ENCODE assay signal across 20 mouse cellular contexts in genomic region chr17:85626091-85626860, GRCm38 (mm10). TPM values are rescaled to one million over a fixed set of nuclear protein-coding genes. Genes with fewer than 3 reads are reported as not detected.
DNase-seq lines count a peak whose midpoint lies in the region; ATAC-seq lines count a peak whose summit lies in the region.
"Had no signal": no experiment of that assay in that cellular context is flagged by ENCODE, and none has a peak within 500 bp of the region (broad histone marks: within the 10 kb centered on the region; RNA-seq: fewer than 3 reads in every experiment).

No protein-coding gene starts in this region.

- WGBS in hindbrain, embryonic 11.5 days: 2% methylated on average over 14 of the region's 14 CpGs
- WGBS in hindbrain, embryonic 14.5 days: 3% methylated on average over 14 of the region's 14 CpGs
- WGBS in forebrain, embryonic 11.5 days: 26% methylated on average over 14 of the region's 14 CpGs
- 15% methylated on average over 14 of the region's 14 CpGs for WGBS in midbrain, embryonic 11.5 days

- H3K4me1 ChIP-seq in hindbrain, embryonic 11.5 days (replicated peaks; ENCODE audit: control insufficient read depth, insufficient read depth, low read length): peaks cover 4% of the 10 kb centered on the region; the same call in 1 of the 2 replicates
- peaks cover 6% of the 10 kb centered on the region; the same call in 1 of the 2 replicates for H3K4me1 ChIP-seq in hindbrain, embryonic 14.5 days (replicated peaks; ENCODE audit: control insufficient read depth, insufficient read depth, low read length)
- H3K4me1 ChIP-seq in forebrain, embryonic 11.5 days (replicated peaks; ENCODE audit: control insufficient read depth, insufficient read depth, low read length): peaks cover 22% of the 10 kb centered on the region
- H3K4me1 ChIP-seq in midbrain, embryonic 11.5 days (ENCODE audit: control insufficient read depth, insufficient read depth, low read length): peaks cover 4% of the 10 kb centered on the region; the same call in 1 of the 2 replicates

- intact Hi-C loops in left cerebral cortex, postnatal 14 days (cut with DNase I): no loop called here

- no peak overlapping the region for H3K9ac ChIP-seq in hindbrain, embryonic 11.5 days (ENCODE audit: low read depth, low read length)
- no peak overlapping the region for H3K9ac ChIP-seq in hindbrain, embryonic 14.5 days
- peak overlapping the region; percentile 65 for H3K9ac ChIP-seq in forebrain, embryonic 11.5 days (ENCODE audit: low read length)
- peak overlapping the region; percentile 30; the same call in 1 of the 2 replicates for H3K9ac ChIP-seq in midbrain, embryonic 11.5 days (ENCODE audit: low read length)

- H3K27me3 ChIP-seq in hindbrain, embryonic 11.5 days (ENCODE audit: control insufficient read depth, insufficient read depth, low read length): peaks cover 85% of the 10 kb centered on the region
- peaks cover 98% of the 10 kb centered on the region for H3K27me3 ChIP-seq in hindbrain, embryonic 14.5 days (ENCODE audit: control insufficient read depth, insufficient read depth, low read length)
- H3K27me3 ChIP-seq in forebrain, embryonic 11.5 days (ENCODE audit: control insufficient read depth, insufficient read depth, low read length): peaks cover 45% of the 10 kb centered on the region
- H3K27me3 ChIP-seq in midbrain, embryonic 11.5 days (ENCODE audit: control insufficient read depth, insufficient read depth, low read length): peaks cover 91% of the 10 kb centered on the region
- H3K27me3 ChIP-seq: CH12.LX had no signal

- no peak overlapping the region for H3K4me3 ChIP-seq in hindbrain, embryonic 11.5 days (ENCODE audit: low read depth, low read length)
- no peak overlapping the region for H3K4me3 ChIP-seq in hindbrain, embryonic 14.5 days (replicated peaks; ENCODE audit: low read length)
- peak overlapping the region; percentile 65 for H3K4me3 ChIP-seq in forebrain, embryonic 11.5 days (ENCODE audit: low read depth, low read length)
- H3K4me3 ChIP-seq in midbrain, embryonic 11.5 days (ENCODE audit: low read depth, low read length): peak overlapping the region; percentile 10; the same call in 1 of the 2 replicates

- H3K27ac ChIP-seq in hindbrain, embryonic 11.5 days (ENCODE audit: low read depth, low read length): no peak overlapping the region
- no peak overlapping the region for H3K27ac ChIP-seq in hindbrain, embryonic 14.5 days
- 0 out of 2 replicates have a peak overlapping the region, but pooled peaks have one; percentile 6 for H3K27ac ChIP-seq in forebrain, embryonic 11.5 days (ENCODE audit: low read depth, low read length)
- no peak overlapping the region for H3K27ac ChIP-seq in midbrain, embryonic 11.5 days (ENCODE audit: low read depth, low read length)
- H3K27ac ChIP-seq: hindbrain, postnatal 0 days had no signal

- no peak for ATAC-seq in hindbrain, embryonic 11.5 days (ENCODE audit: low FRiP score)
- ATAC-seq in hindbrain, embryonic 14.5 days (ENCODE audit: low FRiP score): no peak
- no peak for ATAC-seq in forebrain, embryonic 11.5 days (replicated peaks; ENCODE audit: low FRiP score)
- no peak for ATAC-seq in midbrain, embryonic 11.5 days (ENCODE audit: low FRiP score)
- ATAC-seq: hindbrain, postnatal 0 days had no signal

- no peaks in the 10 kb centered on the region for H3K36me3 ChIP-seq in hindbrain, embryonic 11.5 days (ENCODE audit: control insufficient read depth, insufficient read depth, low read length)
- H3K36me3 ChIP-seq in hindbrain, embryonic 14.5 days (replicated peaks; ENCODE audit: control insufficient read depth, insufficient read depth): no peaks in the 10 kb centered on the region
- no peaks in the 10 kb centered on the region for H3K36me3 ChIP-seq in forebrain, embryonic 11.5 days (ENCODE audit: control insufficient read depth, insufficient read depth, low read length)
- H3K36me3 ChIP-seq in midbrain, embryonic 11.5 days (ENCODE audit: control insufficient read depth, insufficient read depth, low read length): no peaks in the 10 kb centered on the region

- no peak overlapping the region for H3K4me2 ChIP-seq in hindbrain, embryonic 11.5 days (replicated peaks; ENCODE audit: low read depth, low read length)
- H3K4me2 ChIP-seq in hindbrain, embryonic 14.5 days (replicated peaks): no peak overlapping the region
- H3K4me2 ChIP-seq in forebrain, embryonic 11.5 days (ENCODE audit: low read depth, low read length, severe bottlenecking): peak overlapping the region; percentile 71
- H3K4me2 ChIP-seq in midbrain, embryonic 11.5 days: peak overlapping the region; percentile 23
- H3K4me2 ChIP-seq: heart, embryonic 11.5 days had no signal

- DNase-seq in hindbrain, embryonic 11.5 days (ENCODE audit: low spot score): peak; percentile 49
- DNase-seq in hindbrain, embryonic 14.5 days (ENCODE audit: low spot score): no peak
- peak; percentile 52 for DNase-seq in forebrain, embryonic 11.5 days (ENCODE audit: low spot score)
- DNase-seq in midbrain, embryonic 11.5 days (ENCODE audit: low spot score, missing footprints): peak; percentile 91
- DNase-seq in retina, postnatal 1 day: peak; percentile 89
- DNase-seq in left cerebral cortex, postnatal 14 days (ENCODE audit: low spot score in 2 of 2): no peak
- DNase-seq in urinary bladder, postnatal 14 days (ENCODE audit: low spot score): no peak
- DNase-seq in lung, postnatal 14 days: no peak
- DNase-seq: adrenal gland, postnatal 10 days; cerebellum, adult 11-12 months; gastrocnemius, postnatal 25 days; heart, postnatal 14 days; kidney, adult 2 months; kidney, postnatal 14 days; lung, postnatal 36 days; thymus, postnatal 36 days had no signal

- no peaks in the 10 kb centered on the region for H3K9me3 ChIP-seq in hindbrain, embryonic 11.5 days (ENCODE audit: control insufficient read depth, low read length)
- H3K9me3 ChIP-seq in hindbrain, embryonic 14.5 days (ENCODE audit: control insufficient read depth, low read length): no peaks in the 10 kb centered on the region
- no peaks in the 10 kb centered on the region for H3K9me3 ChIP-seq in forebrain, embryonic 11.5 days (ENCODE audit: control insufficient read depth, low read length)
- no peaks in the 10 kb centered on the region for H3K9me3 ChIP-seq in midbrain, embryonic 11.5 days (ENCODE audit: control insufficient read depth, low read length)

RNA-seq across cellular contexts. Expression of gene Six3, which starts 12.9 kb away (rescaled TPM):
- 0.09 and 0.18 TPM in 2 replicates for polyA plus RNA-seq in hindbrain, embryonic 11.5 days (2014; fragmentation: Nextera tagmentation; extraction: Ambion mirVana)
- polyA plus RNA-seq in hindbrain, embryonic 14.5 days (2014; fragmentation: Nextera tagmentation; extraction: Ambion mirVana): 0.52 TPM in 1 of 2 replicates, not detected in the other
- 17.1 and 17.5 TPM in 2 replicates for polyA plus RNA-seq in forebrain, embryonic 11.5 days (2014; fragmentation: Nextera tagmentation; extraction: Ambion mirVana)
- 6.7 and 10.7 TPM in 2 replicates for polyA plus RNA-seq in midbrain, embryonic 11.5 days (2014; fragmentation: Nextera tagmentation; extraction: Ambion mirVana)
- 1 to 10 TPM; 1.3 to 2.7 TPM for total RNA-seq in left cerebral cortex, postnatal 14 days (2021)
- total RNA-seq: adrenal gland, postnatal 10 days; CH12.LX; gastrocnemius, postnatal 25 days; heart, postnatal 14 days had no signal
- polyA plus RNA-seq: heart, embryonic 11.5 days; kidney, adult 2 months; liver, embryonic 16.5 days had no signal

Comparison
In these comparisons a context has a peak if more than half of its experiments do, and no peak if none do; other contexts are left out.
1. DNase-seq: peak in hindbrain, embryonic 11.5 days (single experiment), forebrain, embryonic 11.5 days (single experiment), midbrain, embryonic 11.5 days (single experiment) and retina, postnatal 1 day (single experiment); none in hindbrain, embryonic 14.5 days (single experiment), left cerebral cortex, postnatal 14 days (0 of 2), urinary bladder, postnatal 14 days (single experiment) and lung, postnatal 14 days (single experiment).
2. H3K4me2 ChIP-seq: peak in forebrain, embryonic 11.5 days (single experiment) and midbrain, embryonic 11.5 days (single experiment); none in hindbrain, embryonic 11.5 days (single experiment) and hindbrain, embryonic 14.5 days (single experiment).
3. H3K4me3 ChIP-seq: peak in forebrain, embryonic 11.5 days (single experiment) and midbrain, embryonic 11.5 days (single experiment); none in hindbrain, embryonic 11.5 days (single experiment) and hindbrain, embryonic 14.5 days (single experiment).
4. H3K9ac ChIP-seq: peak in forebrain, embryonic 11.5 days (single experiment) and midbrain, embryonic 11.5 days (single experiment); none in hindbrain, embryonic 11.5 days (single experiment) and hindbrain, embryonic 14.5 days (single experiment).